Mouse (Mus musculus): ENCODE data around the gene Macrod2.

The Macrod2 gene

DNA sequence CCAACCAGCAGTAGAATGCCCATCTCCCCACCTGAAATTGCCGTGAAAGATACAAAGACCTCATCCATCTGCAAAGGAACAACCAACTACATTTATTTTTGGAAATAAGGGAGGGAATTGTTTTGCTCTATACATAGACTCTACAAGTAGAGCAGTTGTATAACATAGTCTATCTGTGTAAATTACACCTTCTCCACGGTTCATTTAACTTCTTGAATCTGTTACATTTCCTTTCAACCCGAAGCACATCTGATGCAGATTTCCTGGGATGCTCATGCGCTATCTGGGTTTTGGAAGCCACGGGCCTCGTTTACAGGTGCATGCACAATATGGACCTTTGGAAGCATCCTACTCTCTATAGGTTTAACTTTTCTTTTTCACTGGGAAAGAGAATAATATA lies 175.8 kb downstream of the Macrod2 start:
- no peak for DNase-seq (ENCODE audit: low read depth, low spot score)

DNA sequence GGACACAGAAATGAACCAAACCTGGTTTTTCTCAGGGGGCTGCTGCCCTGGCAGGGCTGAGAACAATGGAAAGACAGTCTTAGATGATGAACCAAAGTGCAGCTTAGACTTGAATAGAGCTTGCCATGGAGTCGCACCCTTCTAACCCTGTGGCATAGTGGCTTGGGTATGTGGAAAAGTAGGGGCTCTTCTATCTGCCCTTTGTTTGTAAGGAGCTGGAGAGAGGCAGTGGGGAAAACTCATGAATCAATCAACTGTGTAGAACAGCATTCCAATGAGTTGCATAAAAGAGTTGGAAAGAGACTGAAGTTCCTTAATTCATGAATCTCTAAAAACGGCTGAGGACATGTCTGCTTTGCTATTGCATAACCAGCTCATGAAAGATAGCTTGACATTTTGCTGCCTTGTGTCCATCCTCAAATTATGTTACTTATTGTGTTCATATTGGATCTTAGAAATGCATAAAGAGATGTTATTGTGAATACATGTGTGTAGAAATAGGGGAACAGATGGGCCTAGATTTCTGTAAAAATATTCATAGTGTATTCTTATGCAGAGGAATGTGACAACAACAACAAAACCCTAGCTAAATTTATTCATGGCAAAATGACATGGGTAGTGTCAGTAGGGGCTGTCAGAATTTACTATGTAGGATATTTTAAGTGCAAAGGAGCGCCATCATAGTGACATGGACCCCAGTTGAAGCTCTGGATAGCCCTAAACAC lies 197.6 kb downstream of the Macrod2 start:
- DNase-seq (ENCODE audit: low read depth, low spot score) = no peak

DNA sequence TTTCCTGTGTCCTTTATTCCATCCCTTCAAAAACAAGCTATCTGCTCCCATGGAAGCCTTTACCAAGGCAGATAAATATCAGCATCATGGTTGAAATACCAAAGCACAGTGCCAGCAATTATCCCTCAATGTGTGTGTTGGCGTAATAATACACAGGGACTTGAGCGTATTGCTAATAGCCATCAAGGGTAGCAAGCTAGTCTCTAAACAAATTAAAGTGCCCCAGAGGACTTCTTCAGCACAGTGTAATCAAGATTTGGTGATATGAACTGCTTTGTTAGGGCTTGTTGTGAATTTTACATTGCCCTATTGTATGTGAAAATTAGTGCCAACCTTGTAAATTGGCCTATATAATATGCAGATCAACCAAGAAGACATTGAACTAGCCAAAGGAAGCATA lies 201.8 kb downstream of the Macrod2 start:
- no peak for DNase-seq (ENCODE audit: low read depth, low spot score)

DNA sequence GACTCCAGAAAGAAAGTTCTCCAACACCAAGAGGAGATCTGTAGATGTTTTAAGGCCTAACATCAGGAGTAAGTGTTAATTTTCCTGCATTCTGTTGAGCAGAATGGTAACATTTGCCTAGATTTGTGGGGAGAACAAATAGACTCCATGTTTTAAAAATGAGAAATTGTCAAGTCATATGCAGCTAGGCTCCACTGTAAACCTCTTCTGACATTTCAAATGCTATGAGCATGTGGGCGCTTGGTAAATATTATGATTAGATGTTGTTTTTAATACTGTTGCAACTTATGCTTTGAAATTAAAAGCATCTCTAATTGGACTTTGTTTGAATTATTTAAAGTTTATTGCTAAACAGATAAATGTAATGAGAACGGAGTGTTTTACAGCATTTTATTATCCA lies 220.3 kb downstream of the Macrod2 start:
- DNase-seq (ENCODE audit: low read depth, low spot score) = no peak

GRCm38 (mm10) chr2:140621730-140622337 lies 226.7 kb downstream of the Macrod2 start:
- no peak for DNase-seq (ENCODE audit: low read depth, low spot score)

- DNase-seq (ENCODE audit: low read depth, low spot score) = no peak
Observed at GRCm38 (mm10) chr2:140653481-140653880, 258.4 kb downstream of the Macrod2 start.

DNA sequence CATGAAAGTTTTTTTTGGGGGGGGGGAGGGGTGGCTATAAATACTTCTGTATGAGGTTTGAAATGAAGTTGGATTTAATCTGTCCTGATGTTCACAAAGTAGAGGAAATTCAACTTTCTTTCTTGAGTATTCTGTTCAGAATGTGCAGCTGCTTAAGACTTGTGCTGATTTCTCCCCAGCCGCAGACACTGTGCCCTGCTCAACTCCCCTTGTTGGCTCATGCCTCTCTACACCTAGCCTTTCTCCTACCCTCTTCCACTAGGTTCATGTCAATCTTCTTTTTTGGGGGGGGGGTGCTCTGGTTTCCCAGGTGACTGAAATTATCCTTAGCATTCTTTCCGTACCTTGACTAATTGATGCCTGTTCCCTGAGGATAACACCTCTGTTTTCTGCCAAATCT lies 258.9 kb downstream of the Macrod2 start:
- no peak for DNase-seq (ENCODE audit: low read depth, low spot score)

- DNase-seq (ENCODE audit: low read depth, low spot score) = no peak
Observed at GRCm38 (mm10) chr2:140662673-140663072, 267.6 kb downstream of the Macrod2 start.

- DNase-seq (ENCODE audit: low read depth, low spot score) = no peak
Observed at GRCm38 (mm10) chr2:140664381-140664780, 269.3 kb downstream of the Macrod2 start.

DNA sequence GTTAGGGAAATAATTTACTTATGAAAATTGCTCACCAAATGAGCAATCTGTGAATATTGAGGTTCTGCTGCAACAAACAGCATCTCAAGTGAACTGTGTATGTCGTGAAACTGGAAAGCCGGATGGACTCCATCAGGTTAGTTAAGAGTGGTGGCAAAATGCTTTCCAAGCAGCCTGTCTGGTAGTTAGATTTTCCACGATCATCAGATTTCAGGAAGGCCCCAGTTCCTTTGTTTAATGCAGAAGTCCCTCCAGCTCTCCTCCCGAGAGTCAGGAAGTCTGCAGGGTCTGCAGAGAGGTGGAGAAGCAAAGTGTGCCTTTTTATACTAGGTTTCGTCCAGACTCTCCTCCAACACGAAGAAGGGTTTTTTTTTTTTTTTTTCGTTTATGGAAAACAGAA lies 271.7 kb downstream of the Macrod2 start:
- DNase-seq (ENCODE audit: low read depth, low spot score) = no peak

- no peak for DNase-seq (ENCODE audit: low read depth, low spot score)
Observed at GRCm38 (mm10) chr2:140667261-140668047, 272.3 kb downstream of the Macrod2 start.

- DNase-seq (ENCODE audit: low read depth, low spot score) = peak; percentile 16
Observed at GRCm38 (mm10) chr2:140668311-140668710, 273.2 kb downstream of the Macrod2 start.

GRCm38 (mm10) chr2:140669081-140669480 lies 274.0 kb downstream of the Macrod2 start:
- no peak for DNase-seq (ENCODE audit: low read depth, low spot score)

- no peak for DNase-seq (ENCODE audit: low read depth, low spot score)
Observed at GRCm38 (mm10) chr2:140669786-140670185, 274.7 kb downstream of the Macrod2 start.

GRCm38 (mm10) chr2:140670457-140670856 lies 275.3 kb downstream of the Macrod2 start:
- DNase-seq (ENCODE audit: low read depth, low spot score) = peak; percentile 67

- peak; percentile 99 for DNase-seq (ENCODE audit: low read depth, low spot score)
Observed at GRCm38 (mm10) chr2:140670963-140671702, 276.0 kb downstream of the Macrod2 start, which contains the start of gene Flrt3. Gene Flrt3 (minus strand): TSS chr2:140671469.

DNA sequence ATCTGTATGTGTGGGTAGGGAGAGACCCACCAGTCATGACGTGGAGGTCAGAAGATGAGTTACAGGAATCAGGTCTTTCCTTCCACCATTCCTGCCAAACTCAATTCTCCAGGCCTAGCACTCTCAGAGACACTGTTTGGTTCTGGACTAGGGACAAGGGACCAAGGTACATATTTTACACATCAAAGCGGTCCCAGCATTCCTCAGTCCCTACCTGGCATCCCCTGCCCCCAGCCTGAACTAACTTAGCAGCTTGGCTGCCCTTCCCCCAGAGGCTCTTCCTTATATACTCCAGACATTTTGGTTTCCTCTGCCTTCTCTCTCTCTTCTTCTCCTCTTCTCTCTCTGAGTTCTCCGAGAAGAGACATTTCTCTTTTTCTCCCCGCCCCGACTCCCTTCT lies 278.4 kb downstream of the Macrod2 start:
- DNase-seq (ENCODE audit: low read depth, low spot score) = no peak

DNA sequence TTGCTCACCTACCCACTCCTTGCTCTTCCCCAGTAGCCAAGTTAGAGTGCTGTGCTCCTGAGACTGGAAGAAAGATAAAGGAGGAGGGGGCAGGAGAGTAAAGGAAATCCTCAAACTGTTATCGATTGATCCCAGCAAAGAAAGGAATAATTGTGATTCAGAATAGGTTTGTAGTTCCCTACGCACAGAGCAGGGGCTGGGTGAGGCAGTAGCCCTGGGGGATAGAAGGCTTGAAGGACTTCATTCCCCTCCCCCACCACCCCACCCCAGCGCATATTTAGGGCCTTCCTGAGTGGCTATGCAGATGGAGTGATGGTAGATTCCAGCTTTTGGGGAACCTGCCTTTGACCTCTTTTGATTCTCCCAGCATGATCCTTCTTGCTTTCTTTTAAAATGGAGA lies 281.6 kb downstream of the Macrod2 start:
- no peak for DNase-seq (ENCODE audit: low read depth, low spot score)

- DNase-seq (ENCODE audit: low read depth, low spot score) = no peak
Observed at GRCm38 (mm10) chr2:140690906-140691305, 295.8 kb downstream of the Macrod2 start.

DNA sequence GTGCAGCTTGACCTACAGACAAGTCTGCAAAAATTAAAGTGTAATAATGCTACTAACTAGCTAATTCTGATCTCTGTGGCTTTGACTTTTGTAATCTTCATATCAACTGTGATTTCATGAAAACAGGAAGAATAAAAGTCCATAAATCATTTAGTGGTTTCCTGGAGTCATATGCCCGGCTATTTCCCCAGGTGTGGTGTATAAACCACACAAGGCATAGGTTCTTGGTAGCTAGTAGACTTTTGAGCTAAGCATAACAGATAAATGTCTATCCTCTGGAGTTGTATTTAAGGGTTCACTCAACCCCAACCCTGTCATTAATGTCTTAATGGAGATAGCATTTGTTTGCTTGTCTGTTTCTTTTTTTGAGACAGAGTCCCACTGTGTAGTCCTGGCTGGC lies 296.3 kb downstream of the Macrod2 start:
- DNase-seq (ENCODE audit: low read depth, low spot score) = no peak

GRCm38 (mm10) chr2:140692461-140692860 lies 297.4 kb downstream of the Macrod2 start:
- no peak for DNase-seq (ENCODE audit: low read depth, low spot score)

- DNase-seq (ENCODE audit: low read depth, low spot score) = no peak
Observed at GRCm38 (mm10) chr2:140693845-140694244, 298.7 kb downstream of the Macrod2 start.

All from 3T3-L1 (cell line).